Mouse (Mus musculus) bone marrow macrophage, adult 2 months (primary cell): ENCODE measurements around the gene Armt1. TPM values are rescaled to one million over a fixed set of nuclear protein-coding genes. Genes with fewer than 3 reads are reported as not detected.
A peak's percentile ranks its signal among the peaks of the same experiment; 100 is the strongest.

Experiments
- H3K27ac ChIP-seq: 2 replicates; pipeline ENCODE4 v1.5.1; 2012; ENCODE audit warnings: low read depth, low read length; ENCODE audit not compliant: insufficient read depth
- H3K4me1 ChIP-seq: 2 replicates; pipeline ENCODE4 v1.6.1; 2012; ENCODE audit warnings: low read length; ENCODE audit not compliant: control insufficient read depth, insufficient read depth
- H3K4me3 ChIP-seq: 2 replicates; pipeline ENCODE4 v1.5.1; 2012; ENCODE audit warnings: mild to moderate bottlenecking, low read length, moderate library complexity; ENCODE audit not compliant: insufficient read depth
- CTCF ChIP-seq: IDR thresholded peaks from 2 replicates; pipeline ENCODE4 v1.5.1; 2012; ENCODE audit warnings: low read depth, mild to moderate bottlenecking, low read length, moderate library complexity
- POLR2A ChIP-seq: IDR thresholded peaks from 2 replicates; pipeline ENCODE4 v1.6.1; 2012; ENCODE audit warnings: mild to moderate bottlenecking, low read depth, low read length, borderline replicate concordance
- polyA plus RNA-seq: library from polyadenylated mRNA; stranded (reverse); fragments of >200 nt; gene quantifications from 2 replicates; pipeline ENCODE4 v1.2.4, GENCODE M21; 2012; ENCODE audit not compliant: missing spikeins, insufficient read depth, insufficient read length

The Armt1 gene
- 15.7 and 16.8 TPM in 2 replicates for polyA plus RNA-seq

DNA sequence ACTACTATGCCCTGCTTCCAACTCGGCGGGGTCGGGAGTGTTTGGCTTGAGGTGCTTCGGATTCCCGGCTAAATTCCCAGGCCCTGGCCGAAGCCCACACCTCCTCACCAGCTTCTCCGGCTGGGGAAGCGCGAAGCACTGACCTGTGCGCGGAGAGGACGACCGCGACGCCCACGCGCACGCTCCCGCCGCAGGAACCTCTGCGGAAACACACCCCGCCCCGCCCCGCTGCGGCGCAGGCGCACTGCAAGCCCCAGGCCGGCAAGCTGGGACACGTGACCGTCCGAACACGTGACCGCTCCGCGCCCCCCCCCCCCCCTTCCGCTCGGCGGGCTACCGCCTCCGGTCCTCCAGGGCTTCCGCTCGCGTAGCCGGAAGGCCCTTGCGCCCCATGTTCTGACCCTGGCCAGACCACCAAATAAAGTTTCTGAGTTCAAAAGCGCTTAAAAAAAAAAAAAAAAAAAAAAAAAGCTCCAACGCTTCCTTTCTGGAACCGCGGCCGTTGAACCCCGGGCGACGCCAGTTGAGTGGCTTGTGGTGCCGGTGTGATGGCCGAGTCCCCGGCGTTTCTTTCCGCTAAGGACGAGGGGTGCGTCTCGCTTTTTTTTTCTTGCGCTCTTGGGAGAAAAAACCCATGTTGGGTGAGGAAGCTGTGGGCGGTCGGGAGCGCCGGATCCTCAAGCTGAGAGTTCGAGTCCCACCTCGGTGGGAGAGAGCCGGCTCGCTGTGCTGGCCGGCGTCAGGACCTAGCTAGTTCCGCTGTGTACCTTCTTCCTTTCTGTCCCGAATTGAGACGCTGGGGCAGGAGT, at the start of gene Armt1, which contains the start of gene Rmnd1:
TSS of gene Armt1 (plus strand) at position 345 of the 809 bp plus-strand sequence.
TSS of gene Rmnd1 (minus strand) at position 266 of the 809 bp plus-strand sequence.
- peak within 1 kb of the TSS; percentile 97 for H3K4me3 ChIP-seq
- peaks cover 18% of the 10 kb centered on the region for H3K4me1 ChIP-seq
- TF ChIP-seq POLR2A (peak; percentile 85; the same call in 1 of the 2 replicates), CTCF (no peak)
- H3K27ac ChIP-seq, result peak within 1 kb of the TSS; percentile 99

- TF ChIP-seq POLR2A (no peak), CTCF (no peak)
- peaks cover 14% of the 10 kb centered on the region for H3K4me1 ChIP-seq
- no peak overlapping the region for H3K4me3 ChIP-seq
- H3K27ac ChIP-seq, result no peak overlapping the region
These were observed 48.0 kb upstream of the Armt1 start for GRCm38 (mm10) chr10:4384244-4384643.

DNA sequence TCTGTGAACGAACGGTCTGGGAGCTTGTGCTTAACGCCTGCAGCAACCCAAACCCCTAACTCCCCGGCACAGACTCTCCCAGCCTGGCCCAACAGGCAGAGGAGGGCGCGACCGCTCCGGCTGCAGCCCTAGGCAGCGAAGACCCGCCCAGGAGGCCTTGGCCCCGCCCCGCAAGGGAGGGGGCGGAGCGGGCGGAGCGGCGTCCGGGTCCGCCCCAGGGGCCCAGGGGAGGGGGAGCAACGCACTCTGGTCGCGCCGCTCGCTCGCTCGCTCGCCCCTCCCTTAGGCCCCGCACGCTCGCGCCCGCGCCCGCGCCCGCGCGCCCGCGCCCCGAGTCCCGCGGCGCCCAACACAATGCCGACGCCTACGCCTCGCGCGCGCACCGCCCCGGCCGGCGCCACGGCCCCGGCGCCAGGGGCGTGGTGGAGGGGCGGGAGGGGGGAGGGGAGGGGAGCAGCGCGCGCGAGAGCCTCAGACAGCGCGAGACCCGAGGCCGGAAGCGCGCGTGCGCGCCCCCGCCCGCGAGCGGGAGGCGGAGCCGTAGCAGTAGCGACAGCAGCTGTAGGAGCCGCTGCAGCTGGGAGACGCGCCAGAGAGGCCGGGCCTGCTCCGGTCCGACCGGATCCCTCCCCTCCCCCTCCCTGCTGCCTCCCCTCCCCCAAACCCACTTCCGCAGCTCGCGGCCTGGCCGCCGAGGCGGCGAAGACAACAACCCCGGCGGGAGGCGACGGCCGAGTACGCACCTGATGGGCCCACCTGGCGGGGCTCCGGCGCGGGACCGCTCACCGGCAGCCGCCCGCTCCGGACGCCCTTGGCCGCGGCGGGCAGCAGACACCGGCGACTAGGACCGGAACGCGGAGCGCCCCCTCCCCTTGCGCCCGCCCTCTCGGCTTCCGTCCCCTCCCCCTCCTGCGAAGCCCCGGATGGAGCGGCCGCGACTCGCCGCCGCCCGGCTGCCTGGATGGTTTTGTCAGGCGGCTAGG, 45.4 kb upstream of the Armt1 start:
- Histone ChIP-seq H3K4me3 (peak overlapping the region; percentile 85), H3K4me1 (peaks cover 35% of the 10 kb centered on the region)
- TF ChIP-seq CTCF (no peak), POLR2A (no peak)

GRCm38 (mm10) chr10:4387701-4388383, 44.4 kb upstream of the Armt1 start, which contains the start of gene Zbtb2:
Gene Zbtb2, minus strand, starts transcription at chr10:4388108.
- TF ChIP-seq POLR2A (no peak), CTCF (no peak)
- H3K4me3 ChIP-seq, result peak within 1 kb of the TSS; percentile 66
- H3K27ac ChIP-seq, result peak within 1 kb of the TSS; percentile 96
- H3K4me1 ChIP-seq, result peaks cover 36% of the 10 kb centered on the region

More for the DNA sequence above, 45.4 kb upstream of the Armt1 start:
- peak overlapping the region; percentile 96 for H3K27ac ChIP-seq

- Histone ChIP-seq H3K4me1 (peaks cover 39% of the 10 kb centered on the region), H3K27ac (peak overlapping the region; percentile 43), H3K4me3 (peak overlapping the region; percentile 66)
- TF ChIP-seq CTCF, result no peak
- no peak for TF ChIP-seq POLR2A
These were observed 43.9 kb upstream of the Armt1 start for GRCm38 (mm10) chr10:4388384-4388745.

DNA sequence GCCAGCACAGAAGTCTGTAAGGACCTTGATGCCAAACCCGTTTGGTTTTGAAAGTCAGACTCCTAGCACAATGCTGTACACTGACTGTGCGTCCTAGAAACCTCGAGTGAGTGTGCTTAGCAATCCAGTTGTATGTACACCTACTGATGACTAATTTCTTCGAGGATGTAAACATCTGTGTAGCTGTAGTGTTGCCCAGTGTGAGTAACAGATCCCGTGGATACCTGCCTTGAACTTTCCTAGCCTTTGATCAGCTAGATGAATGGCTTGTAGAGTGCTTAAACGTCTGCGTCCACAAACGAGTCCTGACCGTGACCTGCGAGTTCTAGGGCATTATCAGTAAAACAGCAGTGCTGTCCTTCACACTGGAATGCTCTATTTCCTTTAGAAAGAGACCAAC, 43.2 kb upstream of the Armt1 start:
- H3K27ac ChIP-seq, result no peak overlapping the region
- no peak for TF ChIP-seq POLR2A
- peak overlapping the region; percentile 66 for H3K4me3 ChIP-seq
- peaks cover 43% of the 10 kb centered on the region for H3K4me1 ChIP-seq

GRCm38 (mm10) chr10:4389461-4390112, 42.7 kb upstream of the Armt1 start:
- peaks cover 45% of the 10 kb centered on the region for H3K4me1 ChIP-seq
- H3K4me3 ChIP-seq, result peak overlapping the region; percentile 66
- no peak overlapping the region for H3K27ac ChIP-seq
- TF ChIP-seq POLR2A (no peak), CTCF (no peak)

- Histone ChIP-seq H3K27ac (no peak overlapping the region), H3K4me1 (peaks cover 39% of the 10 kb centered on the region), H3K4me3 (no peak overlapping the region)
- no peak for TF ChIP-seq POLR2A
- TF ChIP-seq CTCF, result no peak
These were observed 41.7 kb upstream of the Armt1 start for GRCm38 (mm10) chr10:4390550-4390949.

GRCm38 (mm10) chr10:4391076-4391475, 41.2 kb upstream of the Armt1 start:
- Histone ChIP-seq H3K4me1 (peaks cover 36% of the 10 kb centered on the region), H3K4me3 (no peak overlapping the region), H3K27ac (no peak overlapping the region)
- no peak for TF ChIP-seq POLR2A
- TF ChIP-seq CTCF, result no peak
